Mouse (Mus musculus) intestine, embryonic 15.5 days (tissue): ENCODE measurements around the gene Efr3b. TPM values are rescaled to one million over a fixed set of nuclear protein-coding genes. Genes with fewer than 3 reads are reported as not detected.

Experiments used
- ATAC-seq: fragments of 200-750 bp; cut with Nextera tagmentation; 2 replicates; pipeline ENCODE4 v1.8.0; 2017; ENCODE audit warnings: moderate TSS enrichment, moderate library complexity
- H3K27ac ChIP-seq: fragments of 300-500 bp; sonication (generic); 2 replicates; pipeline ENCODE4 v1.5.1; 2015; ENCODE audit warnings: mild to moderate bottlenecking, inconsistent platforms
- H3K27me3 ChIP-seq: fragments of 300-500 bp; sonication (generic); replicated peaks from 2 replicates; pipeline ENCODE4 v1.6.1; 2015; ENCODE audit warnings: inconsistent platforms
- H3K36me3 ChIP-seq: fragments of 300-500 bp; sonication (generic); 2 replicates; pipeline ENCODE4 v1.6.1; 2015; ENCODE audit warnings: inconsistent platforms
- H3K4me1 ChIP-seq: fragments of 300-500 bp; sonication (generic); replicated peaks from 2 replicates; pipeline ENCODE4 v1.6.1; 2015; ENCODE audit warnings: inconsistent platforms
- H3K4me2 ChIP-seq: fragments of 300-500 bp; sonication (generic); replicated peaks from 2 replicates; pipeline ENCODE4 v1.6.1; 2015; ENCODE audit warnings: mild to moderate bottlenecking, inconsistent platforms
- H3K4me3 ChIP-seq: fragments of 300-500 bp; sonication (generic); replicated peaks from 2 replicates; pipeline ENCODE4 v1.5.1; 2015; ENCODE audit warnings: inconsistent platforms
- H3K9ac ChIP-seq: fragments of 300-500 bp; sonication (generic); 2 replicates; pipeline ENCODE4 v1.6.1; 2015; ENCODE audit warnings: inconsistent platforms
- H3K9me3 ChIP-seq: fragments of 300-500 bp; sonication (generic); 2 replicates; pipeline ENCODE4 v1.6.1; 2016; ENCODE audit warnings: inconsistent platforms
- WGBS: fragments of 180-500 bp; shearing (Covaris S2); methylation state at CpG from one replicate; pipeline ENCODE4 v1.1.7; 2015; 5-methylcytosine and 5-hydroxymethylcytosine counted together
- polyA plus RNA-seq: library from polyadenylated mRNA; unstranded; fragments of >200 nt; fragmentation: Nextera tagmentation; extraction: Ambion mirVana; gene quantifications from 2 replicates; pipeline ENCODE4 v1.2.1, GENCODE M21; 2015

The Efr3b gene
- polyA plus RNA-seq = 3.0 and 3.2 TPM in 2 replicates

DNA sequence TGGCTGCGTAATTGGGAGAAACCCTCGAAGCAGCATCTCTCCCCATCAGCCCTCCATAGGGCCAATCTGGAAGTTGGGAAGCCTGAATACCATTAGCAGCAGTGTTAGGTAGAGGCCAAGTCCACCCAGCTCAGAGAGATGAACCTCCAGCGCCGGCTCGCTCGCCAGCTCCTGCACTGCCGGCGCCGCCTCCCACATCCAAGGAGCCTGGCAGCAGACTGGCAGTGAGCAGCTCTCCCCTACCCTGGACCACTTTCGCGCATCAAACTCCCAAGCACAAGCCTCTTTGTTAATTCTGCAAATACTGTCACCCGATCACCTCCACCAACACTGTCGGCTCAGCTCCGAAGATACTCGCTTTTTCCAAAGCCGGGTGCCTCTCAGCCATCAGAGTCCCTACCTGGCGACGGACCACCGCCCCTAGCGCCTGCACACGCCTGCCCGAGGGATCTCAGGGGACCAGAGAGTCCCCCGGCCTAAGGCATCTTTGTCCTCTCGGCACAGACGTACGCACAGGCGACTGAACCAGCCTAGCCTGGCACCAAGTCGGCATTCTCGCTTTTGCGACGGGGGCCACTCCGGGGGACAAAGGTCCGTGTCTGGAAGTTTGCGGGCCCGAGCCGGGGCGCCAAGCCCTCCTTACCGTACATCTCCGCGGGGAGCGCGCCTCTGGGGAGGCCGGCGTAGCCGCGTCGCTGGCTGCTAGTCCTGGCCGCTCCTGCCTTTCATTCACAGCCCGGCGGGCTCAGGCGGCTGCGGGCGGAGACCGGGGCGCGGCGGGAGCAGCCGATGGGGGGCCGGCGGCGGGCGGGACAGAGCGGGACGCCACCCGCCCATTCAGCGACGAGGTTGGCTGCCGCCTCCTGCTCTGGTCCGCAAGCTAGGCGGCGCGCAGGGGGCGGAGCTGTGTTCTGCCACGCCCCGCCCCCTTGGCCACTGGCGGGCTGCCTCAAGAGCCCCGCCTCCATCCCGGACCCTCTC lies at the start of gene Efr3b:
TSS of gene Efr3b (minus strand) at position 855 of the 981 bp plus-strand sequence.
- Histone ChIP-seq H3K9ac (peak within 1 kb of the TSS; percentile 68), H3K4me1 (peaks cover 13% of the 10 kb centered on the region), H3K36me3 (no peaks in the 10 kb centered on the region), H3K4me2 (peak within 1 kb of the TSS; percentile 93), H3K9me3 (no peaks in the 10 kb centered on the region), H3K27ac (no peak within 1 kb of the TSS), H3K4me3 (peak within 1 kb of the TSS; percentile 69), H3K27me3 (no peaks in the 10 kb centered on the region)
- WGBS = under 1% methylated on average over 77 of the region's 78 CpGs
- ATAC-seq = peak; percentile 96

DNA sequence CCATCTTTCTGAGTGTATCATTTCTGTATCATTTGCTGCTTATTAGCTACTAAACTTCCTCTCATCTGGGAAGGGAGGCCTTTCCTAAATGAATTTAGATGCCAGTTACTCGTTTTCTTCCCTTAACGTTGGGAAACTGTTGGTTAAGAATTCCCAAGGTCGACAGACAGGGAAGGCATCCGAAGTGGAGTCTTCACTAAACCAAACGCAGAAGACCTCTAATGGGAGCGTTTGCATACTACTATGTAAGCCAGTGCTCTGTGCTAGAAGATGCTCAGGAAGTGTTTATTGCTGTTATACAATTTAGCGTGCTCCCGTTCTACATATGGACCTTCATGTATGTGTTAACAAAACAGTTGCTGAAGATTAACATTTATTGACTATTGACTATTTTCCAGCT lies 44.7 kb upstream of the Efr3b start:
- Histone ChIP-seq H3K27me3 (no peaks in the 10 kb centered on the region), H3K4me2 (peak overlapping the region; percentile 83), H3K27ac (no peak overlapping the region), H3K4me3 (no peak overlapping the region), H3K36me3 (0 out of 2 replicates have a peak, but pooled peaks cover 3% of the 10 kb centered on the region), H3K9me3 (no peaks in the 10 kb centered on the region), H3K4me1 (0 out of 2 replicates have a peak, but pooled peaks cover 2% of the 10 kb centered on the region), H3K9ac (no peak overlapping the region)
- 57% methylated on average over 8 of the region's 8 CpGs for WGBS
- no peak for ATAC-seq

DNA sequence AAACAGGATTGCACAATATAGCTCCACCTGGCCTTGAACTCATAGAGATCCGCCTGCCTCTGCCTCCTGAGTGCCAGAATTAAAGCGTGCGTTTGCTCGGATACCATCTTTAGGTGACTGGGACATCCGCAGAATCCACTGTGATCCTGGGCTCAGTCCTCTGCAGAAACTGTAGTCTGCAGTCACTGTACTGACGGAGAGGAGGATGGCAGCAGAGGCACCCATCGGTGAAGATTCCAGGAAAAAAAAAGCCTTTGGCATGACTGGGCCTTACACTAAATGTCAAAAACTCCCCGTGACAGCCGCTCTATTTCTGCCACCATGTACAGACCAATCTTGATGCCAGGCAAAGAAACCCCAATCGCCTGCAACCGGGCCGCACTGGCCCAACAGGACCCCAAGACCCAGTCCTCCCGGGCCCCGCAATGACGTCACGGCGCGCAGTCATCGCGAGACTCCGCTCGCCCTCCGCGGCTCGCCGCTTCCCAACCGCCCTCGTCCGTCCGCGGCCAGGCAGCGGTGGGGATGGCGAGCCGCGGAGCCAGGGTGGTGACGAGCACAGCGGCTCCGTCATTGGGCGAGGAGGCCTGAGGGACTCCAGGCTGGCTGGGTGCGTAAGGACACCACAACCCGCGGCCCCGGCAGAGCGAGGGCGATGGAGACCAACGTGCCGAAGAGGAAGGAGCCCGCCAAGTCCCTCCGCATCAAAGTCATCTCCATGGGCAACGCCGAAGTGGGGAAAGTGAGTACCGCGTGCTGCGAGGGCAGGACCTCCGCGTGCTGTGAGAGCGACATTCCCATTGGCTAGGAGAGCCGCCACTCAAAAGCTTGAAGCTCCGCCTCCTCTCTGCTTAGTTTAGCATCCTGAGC lies 43.7 kb upstream of the Efr3b start, which contains the start of gene Dnajc27:
TSS of gene Dnajc27 (plus strand) at position 452 of the 870 bp plus-strand sequence.
- peak within 1 kb of the TSS; percentile 64 for H3K9ac ChIP-seq
- 0 out of 2 replicates have a peak, but pooled peaks cover 2% of the 10 kb centered on the region for H3K36me3 ChIP-seq
- H3K4me1 ChIP-seq = 0 out of 2 replicates have a peak, but pooled peaks cover 2% of the 10 kb centered on the region
- peak within 1 kb of the TSS; percentile 95 for H3K27ac ChIP-seq
- H3K4me3 ChIP-seq = peak within 1 kb of the TSS; percentile 63
- ATAC-seq = peak; percentile 98
- no peaks in the 10 kb centered on the region for H3K9me3 ChIP-seq
- H3K4me2 ChIP-seq = peak within 1 kb of the TSS; percentile 83
- 6% methylated on average over 59 of the region's 59 CpGs for WGBS
- H3K27me3 ChIP-seq = no peaks in the 10 kb centered on the region

DNA sequence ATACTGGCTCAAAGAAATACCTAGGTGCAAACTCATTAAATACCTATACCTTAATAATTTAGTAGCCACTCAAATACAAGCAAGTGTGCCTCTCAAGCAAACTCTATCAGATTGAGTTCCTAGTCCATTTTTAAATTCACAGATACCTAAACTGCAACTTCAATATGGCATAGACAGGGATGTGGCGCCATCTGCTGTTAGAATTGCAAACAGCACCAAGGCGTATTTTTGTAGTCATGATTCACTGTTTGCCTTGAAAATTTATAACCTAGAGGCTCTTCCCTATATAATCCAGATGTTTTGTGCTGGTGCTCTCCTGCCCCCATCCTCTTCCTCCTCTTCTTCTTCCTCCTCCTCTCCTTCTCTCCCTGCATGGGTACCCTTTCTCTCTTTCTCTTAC lies 41.6 kb upstream of the Efr3b start:
- H3K27me3 ChIP-seq = no peaks in the 10 kb centered on the region
- H3K4me2 ChIP-seq = no peak overlapping the region
- 0 out of 2 replicates have a peak, but pooled peaks cover 2% of the 10 kb centered on the region for H3K4me1 ChIP-seq
- H3K9ac ChIP-seq = no peak overlapping the region
- no peak for ATAC-seq
- H3K36me3 ChIP-seq = no peaks in the 10 kb centered on the region
- no peaks in the 10 kb centered on the region for H3K9me3 ChIP-seq
- H3K4me3 ChIP-seq = no peak overlapping the region
- WGBS = 0% methylated on average over 2 of the region's 2 CpGs
- no peak overlapping the region for H3K27ac ChIP-seq

DNA sequence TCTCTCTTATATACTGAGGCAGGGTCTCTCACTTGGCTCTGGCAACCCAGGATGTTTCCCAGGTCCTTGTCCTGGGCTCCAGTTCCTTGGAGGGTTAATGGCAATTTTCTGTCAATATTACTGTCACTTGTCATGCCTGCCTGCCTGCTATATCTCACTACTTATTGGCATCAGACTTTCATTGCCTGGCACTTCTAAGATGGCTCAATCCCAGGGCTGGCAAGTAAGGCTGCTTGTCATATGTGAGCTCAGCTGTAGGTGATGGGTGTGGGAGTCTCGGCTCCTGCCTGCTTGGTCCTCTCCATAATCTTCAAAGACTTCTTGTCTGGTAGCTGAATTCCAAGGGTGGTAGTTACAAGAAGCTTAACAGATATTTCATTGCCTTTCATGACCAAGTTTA lies 39.4 kb upstream of the Efr3b start:
- Histone ChIP-seq H3K27me3 (no peaks in the 10 kb centered on the region), H3K4me2 (no peak overlapping the region), H3K9me3 (no peaks in the 10 kb centered on the region), H3K36me3 (no peaks in the 10 kb centered on the region), H3K4me1 (no peaks in the 10 kb centered on the region), H3K4me3 (no peak overlapping the region), H3K27ac (no peak overlapping the region), H3K9ac (no peak overlapping the region)
- WGBS = 51% methylated on average over 1 of the region's 1 CpGs
- ATAC-seq = no peak

DNA sequence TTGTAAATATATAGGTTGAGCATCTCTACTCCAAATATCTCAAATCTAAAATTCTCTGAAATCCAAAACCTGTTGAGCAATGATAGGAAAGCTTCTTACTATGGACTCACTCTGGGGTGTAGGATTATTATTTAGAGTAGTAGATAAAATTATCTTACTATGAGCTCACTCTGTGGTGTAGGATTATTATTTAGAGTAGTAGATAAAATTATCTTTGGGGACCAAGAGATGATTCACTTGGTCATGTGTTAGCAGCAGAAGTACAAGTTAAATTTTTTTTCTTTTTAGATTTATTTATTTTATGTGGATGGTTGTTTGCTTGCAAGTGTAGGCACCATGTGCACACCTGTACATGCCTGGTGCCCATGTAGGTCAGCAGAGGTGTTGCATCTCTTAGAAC lies 37.7 kb upstream of the Efr3b start:
- no peaks in the 10 kb centered on the region for H3K4me1 ChIP-seq
- no peaks in the 10 kb centered on the region for H3K9me3 ChIP-seq
- no peaks in the 10 kb centered on the region for H3K36me3 ChIP-seq
- H3K9ac ChIP-seq = no peak overlapping the region
- no peak for ATAC-seq
- no peak overlapping the region for H3K4me3 ChIP-seq
- H3K27me3 ChIP-seq = no peaks in the 10 kb centered on the region
- no peak overlapping the region for H3K4me2 ChIP-seq
- no peak overlapping the region for H3K27ac ChIP-seq

DNA sequence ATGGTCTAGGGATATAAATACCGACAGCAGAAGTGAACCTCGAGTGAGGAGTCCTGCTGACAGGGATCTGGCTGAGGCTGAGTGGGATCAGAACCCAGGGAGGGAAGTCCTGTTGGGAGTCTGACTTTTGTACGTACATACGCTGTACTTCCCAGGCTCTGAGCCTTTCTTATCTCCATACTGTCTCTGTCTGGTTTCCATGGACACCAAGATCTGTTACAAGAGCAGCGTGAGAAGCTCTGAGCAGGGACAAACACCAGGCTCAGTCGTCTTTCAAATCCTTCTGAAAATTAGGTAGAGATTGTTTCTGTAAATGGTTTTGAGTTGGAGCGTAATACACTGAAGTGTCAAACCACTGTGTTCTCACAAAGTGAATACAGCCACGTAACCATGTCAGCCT lies 36.7 kb upstream of the Efr3b start:
- no peak overlapping the region for H3K4me3 ChIP-seq
- no peaks in the 10 kb centered on the region for H3K4me1 ChIP-seq
- H3K27me3 ChIP-seq = no peaks in the 10 kb centered on the region
- no peak for ATAC-seq
- WGBS = 52% methylated on average over 8 of the region's 8 CpGs
- no peak overlapping the region for H3K4me2 ChIP-seq
- H3K9ac ChIP-seq = no peak overlapping the region
- no peaks in the 10 kb centered on the region for H3K36me3 ChIP-seq
- no peak overlapping the region for H3K27ac ChIP-seq
- no peaks in the 10 kb centered on the region for H3K9me3 ChIP-seq

DNA sequence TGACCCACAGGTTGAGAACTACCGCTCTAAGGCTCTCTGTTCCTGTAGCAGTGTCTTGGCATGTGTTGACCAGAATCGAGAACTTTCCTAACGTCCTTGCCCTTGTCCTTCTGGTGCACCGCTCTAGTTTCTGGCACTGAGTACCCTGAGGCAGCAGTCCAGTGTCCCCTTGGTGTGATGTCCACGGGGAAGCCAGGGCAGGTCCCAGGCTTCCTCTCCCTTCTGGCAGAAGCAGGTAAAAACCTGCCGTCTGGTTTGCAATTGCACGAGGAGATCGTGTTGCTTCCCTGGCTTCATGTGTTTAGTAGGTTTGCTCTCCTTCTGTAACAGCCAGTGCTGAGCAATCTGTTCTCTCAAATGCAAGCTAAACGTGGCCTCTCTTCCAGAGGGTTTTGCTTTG lies 33.0 kb upstream of the Efr3b start:
- no peak overlapping the region for H3K4me2 ChIP-seq
- H3K36me3 ChIP-seq = no peaks in the 10 kb centered on the region
- H3K27ac ChIP-seq = no peak overlapping the region
- no peak for ATAC-seq
- H3K4me1 ChIP-seq = no peaks in the 10 kb centered on the region
- WGBS = 81% methylated on average over 9 of the region's 9 CpGs
- H3K27me3 ChIP-seq = no peaks in the 10 kb centered on the region
- H3K9ac ChIP-seq = no peak overlapping the region
- H3K9me3 ChIP-seq = no peaks in the 10 kb centered on the region
- H3K4me3 ChIP-seq = no peak overlapping the region

DNA sequence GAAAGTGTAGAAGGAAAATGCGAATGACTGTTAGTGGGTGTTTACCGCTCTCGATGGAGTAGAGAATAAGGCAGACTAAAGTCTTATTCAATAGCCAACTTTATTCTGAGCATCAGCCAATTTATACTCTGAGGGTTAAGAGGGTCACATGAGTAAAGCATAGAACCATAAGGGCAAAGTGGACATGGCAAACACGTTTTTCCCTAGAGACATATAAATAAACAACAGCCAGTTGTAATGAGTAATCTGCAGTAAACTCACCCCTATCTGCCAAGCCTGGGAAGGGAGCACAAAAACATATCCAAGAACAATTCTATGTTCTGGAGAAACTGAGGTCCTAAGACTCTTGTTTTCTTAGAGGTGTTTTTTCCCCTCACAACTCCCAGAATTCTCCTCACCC lies 29.8 kb upstream of the Efr3b start:
- no peak overlapping the region for H3K4me3 ChIP-seq
- no peaks in the 10 kb centered on the region for H3K4me1 ChIP-seq
- no peaks in the 10 kb centered on the region for H3K36me3 ChIP-seq
- no peak overlapping the region for H3K9ac ChIP-seq
- H3K4me2 ChIP-seq = no peak overlapping the region
- no peaks in the 10 kb centered on the region for H3K9me3 ChIP-seq
- no peak for ATAC-seq
- no peak overlapping the region for H3K27ac ChIP-seq
- no peaks in the 10 kb centered on the region for H3K27me3 ChIP-seq
- 73% methylated on average over 4 of the region's 4 CpGs for WGBS

DNA sequence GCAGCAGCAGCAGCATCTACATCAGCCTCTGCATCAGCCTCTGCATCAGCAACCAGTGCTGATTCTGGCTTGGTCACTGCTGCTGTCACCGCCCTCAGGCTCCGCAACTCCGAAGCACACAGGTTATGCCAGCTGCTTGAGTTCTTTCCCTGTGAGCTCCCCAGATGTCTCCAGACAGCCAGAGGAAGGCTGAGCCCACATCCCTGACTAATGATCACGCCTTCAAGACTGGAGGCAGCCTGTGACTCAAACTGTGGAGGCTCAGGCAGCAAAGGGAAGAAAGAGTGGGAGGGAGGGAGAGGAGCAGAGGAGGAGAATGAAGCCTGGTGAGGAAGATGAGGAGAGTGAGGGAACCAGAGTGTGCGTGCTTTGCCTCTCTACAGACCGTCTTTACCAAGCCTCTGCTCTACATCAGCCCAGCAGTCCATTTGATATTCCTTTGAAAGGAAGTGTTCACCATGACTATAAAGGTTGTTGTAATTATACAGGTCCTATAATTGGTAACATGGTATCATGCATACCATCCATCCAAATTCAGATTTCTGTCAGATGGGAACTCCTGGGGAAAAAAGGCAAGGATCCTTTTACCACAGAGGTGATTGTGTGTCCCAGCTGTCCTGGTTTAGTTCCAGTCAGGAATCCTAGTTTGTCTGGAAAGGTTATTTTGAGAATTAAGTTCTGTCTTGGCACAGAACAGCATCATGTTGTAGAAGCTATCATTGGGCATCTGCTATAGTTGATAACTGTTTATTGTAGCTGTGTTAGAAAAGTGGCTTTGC lies 28.2 kb upstream of the Efr3b start:
- no peak for ATAC-seq
- WGBS = 71% methylated on average over 6 of the region's 6 CpGs
- no peaks in the 10 kb centered on the region for H3K27me3 ChIP-seq
- H3K9ac ChIP-seq = no peak overlapping the region
- no peak overlapping the region for H3K4me3 ChIP-seq
- no peak overlapping the region for H3K4me2 ChIP-seq
- H3K9me3 ChIP-seq = no peaks in the 10 kb centered on the region
- H3K36me3 ChIP-seq = no peaks in the 10 kb centered on the region
- H3K27ac ChIP-seq = no peak overlapping the region
- H3K4me1 ChIP-seq = no peaks in the 10 kb centered on the region

DNA sequence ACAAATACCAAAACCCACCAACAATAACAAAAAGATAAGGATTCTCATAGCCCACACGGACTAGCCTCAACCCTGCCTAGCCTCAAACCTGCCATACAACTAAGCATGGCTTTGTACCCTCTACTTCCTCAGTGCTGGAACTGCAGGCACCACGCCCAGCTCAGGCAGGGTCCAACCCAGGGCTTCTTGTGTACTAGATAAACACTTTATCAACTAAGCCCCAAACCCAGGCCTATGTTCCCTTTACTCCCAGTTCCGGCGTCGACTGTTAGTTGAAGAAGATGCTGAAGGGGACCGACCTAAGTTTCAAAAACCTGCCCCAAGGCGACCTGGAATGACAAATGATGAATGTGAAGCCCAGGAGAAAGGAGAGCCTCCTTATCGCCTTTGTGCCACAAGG lies 27.2 kb upstream of the Efr3b start:
- H3K9ac ChIP-seq = no peak overlapping the region
- H3K9me3 ChIP-seq = no peaks in the 10 kb centered on the region
- H3K36me3 ChIP-seq = no peaks in the 10 kb centered on the region
- 70% methylated on average over 8 of the region's 8 CpGs for WGBS
- H3K4me2 ChIP-seq = no peak overlapping the region
- no peaks in the 10 kb centered on the region for H3K4me1 ChIP-seq
- no peak overlapping the region for H3K4me3 ChIP-seq
- no peak for ATAC-seq
- H3K27ac ChIP-seq = no peak overlapping the region
- H3K27me3 ChIP-seq = no peaks in the 10 kb centered on the region
